Mouse (Mus musculus) testis, adult 2 months (tissue): ENCODE measurements around the gene Ube3b.

ENCODE experiments used
- CTCF ChIP-seq: fragments of 200-500 bp; IDR thresholded peaks from 2 replicates; pipeline ENCODE4 v1.5.1; 2012; ENCODE audit warnings: low read depth, mild to moderate bottlenecking, inconsistent platforms, low read length, moderate library complexity; ENCODE audit not compliant: control insufficient read depth, insufficient read depth, insufficient replicate concordance
- POLR2A ChIP-seq: fragments of 200-500 bp; IDR thresholded peaks from 2 replicates; pipeline ENCODE4 v1.6.1; 2012; ENCODE audit warnings: low read depth, mild to moderate bottlenecking, inconsistent platforms, low read length, moderate library complexity; ENCODE audit not compliant: control insufficient read depth

- TF ChIP-seq POLR2A: no peak
- TF ChIP-seq CTCF: no peak
Measured at GRCm38 (mm10) chr5:114343612-114344011, 36.8 kb upstream of the Ube3b start.
